Mouse (Mus musculus) ES-Bruce4 (cell line): Measurements from ENCODE around the gene Myo5a. TPM values are rescaled to one million over a fixed set of nuclear protein-coding genes. Genes with fewer than 3 reads are reported as not detected.
"Not testable (repeated sequence)": the region's sequence is repeated elsewhere in the genome, so short reads cannot be mapped to it uniquely, and the experiment has no call there.

Experiments
- H3K27ac ChIP-seq: 2 replicates; pipeline ENCODE4 v1.5.1; 2012; ENCODE audit warnings: low read length, inconsistent platforms; ENCODE audit not compliant: insufficient read depth
- H3K27me3 ChIP-seq: 2 replicates; pipeline ENCODE4 v1.6.1; 2012; ENCODE audit warnings: mild to moderate bottlenecking, low read length, inconsistent platforms; ENCODE audit not compliant: control insufficient read depth, poor library complexity, insufficient read depth, severe bottlenecking
- H3K36me3 ChIP-seq: 2 replicates; pipeline ENCODE4 v1.6.1; 2012; ENCODE audit warnings: inconsistent platforms, mild to moderate bottlenecking, low read length, moderate library complexity; ENCODE audit not compliant: control insufficient read depth, poor library complexity, insufficient read depth, severe bottlenecking
- H3K4me1 ChIP-seq: one replicate; pipeline ENCODE4 v1.8.1; 2011; ENCODE audit warnings: low read length; ENCODE audit not compliant: control insufficient read depth, insufficient read depth
- H3K4me3 ChIP-seq: 2 replicates; pipeline ENCODE4 v1.5.1; 2011; ENCODE audit warnings: low read depth, mild to moderate bottlenecking, low read length
- H3K9ac ChIP-seq: 2 replicates; pipeline ENCODE4 v1.6.1; 2012; ENCODE audit warnings: low read depth, mild to moderate bottlenecking, inconsistent platforms; ENCODE audit not compliant: poor library complexity, severe bottlenecking
- H3K9me3 ChIP-seq: replicated peaks from 2 replicates; pipeline ENCODE4 v1.6.1; 2012; ENCODE audit warnings: mild to moderate bottlenecking, low read length, inconsistent platforms; ENCODE audit not compliant: control insufficient read depth, poor library complexity, insufficient read depth, severe bottlenecking
- CTCF ChIP-seq: IDR thresholded peaks from one replicate; pipeline ENCODE4 v1.8.1; 2011; ENCODE audit warnings: low read depth, low read length
- EP300 ChIP-seq: IDR thresholded peaks from 2 replicates; pipeline ENCODE4 v1.6.1; 2011; ENCODE audit warnings: low read depth, low read length; ENCODE audit not compliant: insufficient read depth
- POLR2A ChIP-seq: IDR thresholded peaks from one replicate; pipeline ENCODE4 v1.8.1; 2011; ENCODE audit warnings: low read length; ENCODE audit not compliant: insufficient read depth
- polyA plus RNA-seq: library from polyadenylated mRNA; stranded (reverse); fragments of >200 nt; gene quantifications from 2 replicates; pipeline ENCODE4 v1.2.4, GENCODE M21; 2011; ENCODE audit warnings: low read depth; ENCODE audit not compliant: missing spikeins, insufficient read depth, insufficient read length

Gene Myo5a
- polyA plus RNA-seq, 1 experiment: 91.8 TPM

GRCm38 (mm10) chr9:75248874-75249273 is 178.1 kb downstream of the Myo5a start:
- H3K9ac ChIP-seq: no peak overlapping the region
- no peak overlapping the region for H3K27ac ChIP-seq
- TF ChIP-seq CTCF (no peak), EP300 (no peak), POLR2A (no peak)
- no peak overlapping the region for H3K4me3 ChIP-seq
- no peaks in the 10 kb centered on the region for H3K27me3 ChIP-seq
- H3K4me1 ChIP-seq: no peaks in the 10 kb centered on the region
- no peaks in the 10 kb centered on the region for H3K9me3 ChIP-seq
- peaks cover 5% of the 10 kb centered on the region; the same call in 1 of the 2 replicates for H3K36me3 ChIP-seq

- not testable (repeated sequence) for H3K27ac ChIP-seq, H3K27me3 ChIP-seq, H3K4me1 ChIP-seq, H3K36me3 ChIP-seq, H3K4me3 ChIP-seq, H3K9me3 ChIP-seq, H3K9ac ChIP-seq
These were observed 182.3 kb downstream of the Myo5a start for GRCm38 (mm10) chr9:75253158-75253557.

GRCm38 (mm10) chr9:75253766-75254165 is 183.0 kb downstream of the Myo5a start:
- no peaks in the 10 kb centered on the region for H3K27me3 ChIP-seq
- no peak overlapping the region for H3K9ac ChIP-seq
- H3K9me3 ChIP-seq: no peaks in the 10 kb centered on the region
- no peaks in the 10 kb centered on the region for H3K36me3 ChIP-seq
- no peak overlapping the region for H3K4me3 ChIP-seq
- H3K27ac ChIP-seq: no peak overlapping the region
- H3K4me1 ChIP-seq: no peaks in the 10 kb centered on the region
- TF ChIP-seq POLR2A (no peak), EP300 (no peak), CTCF (no peak)

GRCm38 (mm10) chr9:75254196-75254955 is 183.6 kb downstream of the Myo5a start:
- Histone ChIP-seq H3K27me3 (no peaks in the 10 kb centered on the region), H3K27ac (no peak overlapping the region), H3K4me1 (no peaks in the 10 kb centered on the region), H3K9me3 (no peaks in the 10 kb centered on the region), H3K4me3 (no peak overlapping the region), H3K36me3 (no peaks in the 10 kb centered on the region), H3K9ac (no peak overlapping the region)
- TF ChIP-seq POLR2A: no peak
- TF ChIP-seq EP300: no peak
- TF ChIP-seq CTCF: no peak

- TF ChIP-seq EP300: no peak
- TF ChIP-seq CTCF: no peak
- TF ChIP-seq POLR2A: no peak
- Histone ChIP-seq H3K27ac (no peak overlapping the region), H3K9ac (no peak overlapping the region), H3K9me3 (no peaks in the 10 kb centered on the region), H3K4me1 (peaks cover 3% of the 10 kb centered on the region), H3K27me3 (no peaks in the 10 kb centered on the region), H3K4me3 (no peak overlapping the region), H3K36me3 (no peaks in the 10 kb centered on the region)
These were observed 185.2 kb downstream of the Myo5a start for GRCm38 (mm10) chr9:75255820-75256545.

- no peaks in the 10 kb centered on the region for H3K9me3 ChIP-seq
- no peak for TF ChIP-seq CTCF
- no peak for TF ChIP-seq POLR2A
- no peak for TF ChIP-seq EP300
- no peak overlapping the region for H3K9ac ChIP-seq
- H3K4me1 ChIP-seq: peaks cover 3% of the 10 kb centered on the region
- no peak overlapping the region for H3K27ac ChIP-seq
- no peaks in the 10 kb centered on the region for H3K36me3 ChIP-seq
- no peak overlapping the region for H3K4me3 ChIP-seq
- no peaks in the 10 kb centered on the region for H3K27me3 ChIP-seq
These were observed 188.0 kb downstream of the Myo5a start for GRCm38 (mm10) chr9:75258792-75259191.
